Comparison of ENCODE assay signal across 19 mouse cellular contexts in the genomic region with DNA sequence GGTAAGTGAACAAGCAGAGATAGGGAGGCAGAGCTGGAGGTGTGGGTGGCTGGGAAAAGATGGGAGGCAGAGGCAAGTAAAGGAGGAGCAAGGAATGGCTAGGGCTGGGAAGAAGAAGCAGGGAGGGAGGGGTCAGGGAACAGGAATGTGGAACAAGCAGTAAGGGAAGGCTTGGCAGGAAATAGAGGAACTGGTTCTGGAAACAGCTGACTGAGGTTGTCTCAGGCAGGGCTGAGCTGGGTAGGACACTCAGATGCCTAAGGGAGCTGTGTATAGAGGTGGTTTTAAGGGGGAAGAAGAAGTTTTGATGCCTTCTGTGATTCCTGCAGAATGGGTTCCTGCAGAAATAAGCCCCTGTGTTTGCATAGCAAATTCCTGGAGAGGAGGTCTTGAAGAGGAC.
"Had no signal": no experiment of that assay in that cellular context is flagged by ENCODE, and none has a peak within 500 bp of the region (broad histone marks: within the 10 kb centered on the region; RNA-seq: fewer than 3 reads in every experiment).

No protein-coding gene starts in this region.

- H3K4me2 ChIP-seq: kidney, embryonic 15.5 days; liver, embryonic 13.5 days; midbrain, embryonic 12.5 days; midbrain, embryonic 15.5 days; neural tube, embryonic 13.5 days had no signal

- DNase-seq: kidney, adult 2 months; kidney, postnatal 14 days; kidney, postnatal 4 days; layer of hippocampus, adult 9-11 months; layer of hippocampus, postnatal 36 days; liver, embryonic 13.5 days; lung, adult 2 months; lung, postnatal 10 days; retina, postnatal 1 day; thymus, adult 18-20 months; thymus, postnatal 36 days had no signal

- H3K27ac ChIP-seq: kidney, embryonic 15.5 days; left cerebral cortex, adult 2 months; liver, embryonic 13.5 days; macrophage; midbrain, embryonic 12.5 days; midbrain, embryonic 15.5 days; neural tube, embryonic 13.5 days had no signal

- H3K4me3 ChIP-seq: kidney, embryonic 15.5 days; left cerebral cortex, adult 2 months; liver, embryonic 13.5 days; midbrain, embryonic 12.5 days; midbrain, embryonic 15.5 days; myocyte; neural tube, embryonic 13.5 days had no signal

- H3K9ac ChIP-seq: kidney, embryonic 15.5 days; liver, embryonic 13.5 days; midbrain, embryonic 12.5 days; midbrain, embryonic 15.5 days; neural tube, embryonic 13.5 days had no signal

- H3K9me3 ChIP-seq: kidney, embryonic 15.5 days; liver, embryonic 13.5 days; midbrain, embryonic 12.5 days; midbrain, embryonic 15.5 days had no signal

- H3K36me3 ChIP-seq: kidney, embryonic 15.5 days; liver, embryonic 13.5 days; midbrain, embryonic 12.5 days; midbrain, embryonic 15.5 days; neural tube, embryonic 13.5 days had no signal

- H3K27me3 ChIP-seq: kidney, embryonic 15.5 days; liver, embryonic 13.5 days; midbrain, embryonic 12.5 days; midbrain, embryonic 15.5 days; neural tube, embryonic 13.5 days had no signal

- H3K4me1 ChIP-seq: kidney, embryonic 15.5 days; liver, embryonic 13.5 days; midbrain, embryonic 12.5 days; midbrain, embryonic 15.5 days; neural tube, embryonic 13.5 days had no signal

- ATAC-seq: intestine, postnatal 0 days; midbrain, embryonic 15.5 days had no signal
